Mouse (Mus musculus): ENCODE data around the gene Clasp1.

DNA sequence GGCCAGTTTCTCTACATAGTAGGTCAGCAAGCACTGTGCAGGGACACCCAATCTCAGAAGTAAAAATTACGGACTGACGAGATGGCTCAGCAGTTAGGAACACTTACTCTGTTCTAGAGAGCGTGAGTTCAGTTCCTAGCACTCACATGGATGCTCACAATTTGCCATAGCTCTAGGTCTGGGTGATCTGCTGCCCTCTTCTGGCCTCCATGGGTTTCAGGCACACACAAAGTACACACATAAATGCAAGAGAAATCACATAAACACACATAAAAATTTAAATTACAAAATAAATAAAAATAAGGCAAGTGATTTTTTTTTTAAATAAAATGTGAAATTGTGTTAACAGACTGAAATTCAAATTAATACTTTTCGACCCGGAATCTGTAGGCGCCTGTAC lies 77.2 kb downstream of the Clasp1 start:
- TF ChIP-seq USF1 (IDR thresholded peaks at IDR 0.05; ENCODE audit: low read depth, low read length) (no peak), USF2 (IDR thresholded peaks at IDR 0.05; ENCODE audit: borderline replicate concordance in 1 of 2, insufficient read depth in 1 of 2, low read depth in 1 of 2, low read length in 2 of 2) (no peak), MAX (IDR thresholded peaks at IDR 0.05; ENCODE audit: low read length) (no peak), CTCF (IDR thresholded peaks at IDR 0.05 in 2 of 3, conservative IDR thresholded peaks at IDR 0.05 in 1 of 3; ENCODE audit: control insufficient read depth in 1 of 3, insufficient read depth in 1 of 3, low read depth in 2 of 3, low read length in 3 of 3, poor library complexity in 1 of 3, severe bottlenecking in 1 of 3) (peak; percentile 41 to 60 (median 51)), POLR2AphosphoS5 (IDR thresholded peaks at IDR 0.05; ENCODE audit: borderline replicate concordance, low read depth, low read length) (no peak), GABPA (IDR thresholded peaks at IDR 0.05; ENCODE audit: low read depth, low read length) (no peak), POLR2A (IDR thresholded peaks at IDR 0.05; ENCODE audit: control insufficient read depth in 1 of 2, insufficient read depth in 1 of 2, low read depth in 1 of 2, low read length in 2 of 2, poor library complexity in 1 of 2) (no peak), EP300 (IDR thresholded peaks at IDR 0.05; ENCODE audit: low read depth in 1 of 2, low read length in 2 of 2) (no peak), RAD21 (IDR thresholded peaks at IDR 0.05; ENCODE audit: low read depth, low read length) (peak; percentile 25), TCF12 (IDR thresholded peaks at IDR 0.05; ENCODE audit: low read depth, low read length) (no peak), MYC (IDR thresholded peaks at IDR 0.05; ENCODE audit: low read depth, low read length) (no peak), SMC3 (IDR thresholded peaks at IDR 0.05; ENCODE audit: low read depth, low read length) (peak; percentile 48), UBTF (IDR thresholded peaks at IDR 0.05; ENCODE audit: borderline replicate concordance, insufficient read depth, low read depth, low read length) (no peak)

All from MEL (cell line).